Mouse (Mus musculus) urinary bladder, adult 2 months (tissue): ENCODE data around the gene Pkdrej. TPM values are rescaled to one million over a fixed set of nuclear protein-coding genes. Genes with fewer than 3 reads are reported as not detected.
"Not testable (repeated sequence)": the region's sequence is repeated elsewhere in the genome, so short reads cannot be mapped to it uniquely, and the experiment has no call there.

Experiments used
- DNase-seq: peaks from one replicate; pipeline ENCODE4 v3.0.0; 2022; ENCODE audit warnings: low spot score
- polyA plus RNA-seq: library from polyadenylated mRNA; depleted of rRNA; stranded (reverse); fragments of >200 nt; gene quantifications from 2 replicates; pipeline ENCODE4 v1.2.3, GENCODE M21; 2012

Pkdrej gene
- polyA plus RNA-seq, 1 experiment = 0.45 TPM

GRCm38 (mm10) chr15:85810462-85810805, 11.1 kb downstream of the Pkdrej start:
- DNase-seq = no peak

GRCm38 (mm10) chr15:85809091-85809490, 12.4 kb downstream of the Pkdrej start:
- DNase-seq = no peak

GRCm38 (mm10) chr15:85808434-85808833, 13.1 kb downstream of the Pkdrej start:
- no peak for DNase-seq

GRCm38 (mm10) chr15:85808031-85808430, 13.5 kb downstream of the Pkdrej start:
- DNase-seq = no peak

- no peak for DNase-seq
Measured at GRCm38 (mm10) chr15:85807404-85807803, 14.1 kb downstream of the Pkdrej start.

GRCm38 (mm10) chr15:85806886-85807285, 14.6 kb downstream of the Pkdrej start:
- no peak for DNase-seq

GRCm38 (mm10) chr15:85802931-85803330, 18.6 kb downstream of the Pkdrej start:
- no peak for DNase-seq

GRCm38 (mm10) chr15:85798676-85799075, 22.9 kb downstream of the Pkdrej start:
- DNase-seq = no peak

- no peak for DNase-seq
Measured at GRCm38 (mm10) chr15:85795516-85795915, 26.0 kb downstream of the Pkdrej start.

GRCm38 (mm10) chr15:85792819-85793218, 28.7 kb downstream of the Pkdrej start:
- DNase-seq = no peak

GRCm38 (mm10) chr15:85791449-85791848, 30.1 kb downstream of the Pkdrej start:
- DNase-seq = no peak

GRCm38 (mm10) chr15:85788633-85789032, 32.9 kb downstream of the Pkdrej start:
- no peak for DNase-seq

GRCm38 (mm10) chr15:85788051-85788450, 33.5 kb downstream of the Pkdrej start:
- no peak for DNase-seq

- DNase-seq = no peak
Measured at GRCm38 (mm10) chr15:85787482-85787881, 34.1 kb downstream of the Pkdrej start.

- DNase-seq = no peak
Measured at GRCm38 (mm10) chr15:85786711-85787110, 34.8 kb downstream of the Pkdrej start.

- DNase-seq = no peak
Measured at GRCm38 (mm10) chr15:85784341-85784740, 37.2 kb downstream of the Pkdrej start.

- no peak for DNase-seq
Measured at GRCm38 (mm10) chr15:85783146-85783545, 38.4 kb downstream of the Pkdrej start.

- not testable (repeated sequence) for DNase-seq
Measured at GRCm38 (mm10) chr15:85778891-85779290, 42.6 kb downstream of the Pkdrej start.

GRCm38 (mm10) chr15:85776771-85777170, 44.8 kb downstream of the Pkdrej start:
- no peak for DNase-seq

GRCm38 (mm10) chr15:85776241-85776640, 45.3 kb downstream of the Pkdrej start:
- DNase-seq = no peak

- no peak for DNase-seq
Measured at GRCm38 (mm10) chr15:85775001-85775400, 46.5 kb downstream of the Pkdrej start.

- no peak for DNase-seq
Measured at GRCm38 (mm10) chr15:85774419-85774818, 47.1 kb downstream of the Pkdrej start.

GRCm38 (mm10) chr15:85772146-85772740, 49.3 kb downstream of the Pkdrej start:
- no peak for DNase-seq
